Mouse (Mus musculus): Measurements from ENCODE around the gene Fbxo42. TPM values are rescaled to one million over a fixed set of nuclear protein-coding genes. Genes with fewer than 3 reads are reported as not detected.
"Not testable (repeated sequence)": the region's sequence is repeated elsewhere in the genome, so short reads cannot be mapped to it uniquely, and the experiment has no call there.

Fbxo42 gene
- polyA plus RNA-seq, 1 experiment from 2014 or later: 22.5 TPM

- not testable (repeated sequence) for H3K27me3 ChIP-seq; H3K27ac ChIP-seq; H3K9ac ChIP-seq; ATAC-seq (ENCODE audit: borderline replicate concordance, extremely low read depth, low FRiP score, low TSS enrichment); H3K9me3 ChIP-seq; H3K36me3 ChIP-seq
- 47% methylated on average over 3 of the region's 3 CpGs for WGBS
- Histone ChIP-seq H3K4me3 (peak overlapping the region; percentile 77; the same call in 1 of the 2 replicates), H3K4me1 (peaks cover 49% of the 10 kb centered on the region), H3K4me2 (peak overlapping the region; percentile 69)
Observed at GRCm38 (mm10) chr4:141137740-141138139, 10.0 kb upstream of the Fbxo42 start.

DNA sequence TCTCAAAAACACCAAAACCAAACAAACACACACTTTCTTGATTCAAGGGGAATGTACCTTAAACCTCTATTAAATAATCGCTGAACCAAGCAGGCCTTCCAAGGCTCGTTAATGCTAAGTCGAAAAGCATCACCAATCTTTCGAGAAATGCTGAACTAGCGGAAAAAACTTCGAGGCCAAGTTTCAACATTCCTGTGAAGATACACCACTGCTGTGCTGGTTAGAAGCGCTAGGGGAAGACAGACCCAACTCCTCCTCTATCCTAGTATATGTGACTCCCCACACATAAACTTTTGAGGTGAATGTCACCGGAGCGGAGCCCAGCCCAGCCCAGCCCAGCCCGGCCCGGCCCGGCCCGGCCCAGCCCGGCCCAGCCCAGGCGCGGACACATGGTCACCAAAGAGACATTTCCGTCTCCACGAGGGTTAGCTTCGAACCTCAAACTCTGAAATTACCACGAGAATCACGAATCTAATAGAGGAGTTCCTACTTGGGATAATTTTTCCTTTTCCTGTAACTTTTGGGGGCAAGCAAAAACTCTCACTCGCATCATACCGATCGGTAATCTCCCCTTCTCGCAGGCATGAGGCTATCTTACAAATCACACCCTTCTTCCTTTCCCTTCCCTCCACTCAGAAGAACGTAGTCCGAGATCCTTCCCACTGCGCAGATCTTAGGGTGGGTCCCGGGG lies 9.1 kb upstream of the Fbxo42 start:
- peak overlapping the region; percentile 82 for H3K9ac ChIP-seq
- peak overlapping the region; percentile 96 for H3K27ac ChIP-seq
- H3K36me3 ChIP-seq: no peaks in the 10 kb centered on the region
- under 1% methylated on average over 29 of the region's 29 CpGs for WGBS
- H3K4me3 ChIP-seq: peak overlapping the region; percentile 77
- peaks cover 43% of the 10 kb centered on the region for H3K4me1 ChIP-seq
- H3K4me2 ChIP-seq: peak overlapping the region; percentile 69
- ATAC-seq (ENCODE audit: borderline replicate concordance, extremely low read depth, low FRiP score, low TSS enrichment): no peak
- H3K27me3 ChIP-seq: no peaks in the 10 kb centered on the region
- no peaks in the 10 kb centered on the region for H3K9me3 ChIP-seq

DNA sequence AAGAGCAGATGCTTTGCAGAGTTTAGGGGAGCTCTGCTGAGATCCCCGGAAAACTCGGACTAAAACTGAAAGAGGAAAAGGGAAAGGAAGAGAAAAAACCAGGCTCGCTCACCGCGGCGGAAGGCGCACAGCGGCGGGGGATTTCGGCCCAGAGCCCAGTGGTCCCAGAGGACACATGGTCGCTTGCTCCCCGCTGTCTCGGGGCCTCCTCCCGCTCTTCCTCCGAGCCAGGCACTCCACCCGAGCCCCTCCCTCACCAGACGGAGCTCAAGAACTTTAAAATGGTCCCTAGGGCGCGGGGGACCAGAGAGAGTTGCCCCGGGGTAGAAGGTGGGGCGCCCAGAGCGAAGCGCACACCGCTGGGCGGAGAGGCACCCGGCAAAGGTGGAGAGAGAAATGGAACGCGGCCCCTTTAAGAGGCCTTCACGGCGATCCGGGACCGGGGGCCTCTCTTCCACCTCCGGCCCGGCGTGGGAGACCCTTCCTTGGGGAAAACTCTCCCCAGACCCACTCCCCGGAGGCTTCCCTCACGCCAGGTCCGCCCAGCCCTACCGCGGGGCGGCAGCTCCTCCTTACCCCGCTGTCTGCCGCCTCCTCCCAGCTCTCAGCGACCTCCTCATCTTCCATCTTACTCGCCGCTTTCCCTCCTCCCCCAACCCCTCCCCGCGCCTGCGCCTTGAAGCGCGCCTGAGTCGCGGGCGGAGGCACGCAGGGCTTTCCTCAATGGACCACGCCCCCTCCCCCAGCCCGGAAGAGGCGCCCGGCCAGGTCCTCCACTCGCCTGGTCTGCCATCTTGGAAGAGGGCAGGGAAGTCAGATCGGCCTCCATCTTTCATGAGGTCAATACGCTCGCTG lies 8.4 kb upstream of the Fbxo42 start, which contains the start of gene Szrd1:
Gene Szrd1 (minus strand): TSS at position 660 of the 855 bp plus-strand sequence.
- peak; percentile 94 for ATAC-seq (ENCODE audit: borderline replicate concordance, extremely low read depth, low FRiP score, low TSS enrichment)
- H3K36me3 ChIP-seq: no peaks in the 10 kb centered on the region
- 1% methylated on average over 61 of the region's 63 CpGs for WGBS
- H3K27me3 ChIP-seq: no peaks in the 10 kb centered on the region
- H3K9ac ChIP-seq: peak within 1 kb of the TSS; percentile 82
- H3K4me3 ChIP-seq: peak within 1 kb of the TSS; percentile 77
- peak within 1 kb of the TSS; percentile 96 for H3K27ac ChIP-seq
- peak within 1 kb of the TSS; percentile 69 for H3K4me2 ChIP-seq
- peaks cover 37% of the 10 kb centered on the region for H3K4me1 ChIP-seq
- H3K9me3 ChIP-seq: no peaks in the 10 kb centered on the region

GRCm38 (mm10) chr4:141140354-141140753 lies 7.4 kb upstream of the Fbxo42 start:
- 80% methylated on average over 9 of the region's 9 CpGs for WGBS
- H3K4me2 ChIP-seq; H3K9ac ChIP-seq; H3K27ac ChIP-seq; H3K4me3 ChIP-seq; ATAC-seq (ENCODE audit: borderline replicate concordance, extremely low read depth, low FRiP score, low TSS enrichment); H3K9me3 ChIP-seq; H3K27me3 ChIP-seq; H3K36me3 ChIP-seq: not testable (repeated sequence)
- H3K4me1 ChIP-seq: peaks cover 27% of the 10 kb centered on the region

GRCm38 (mm10) chr4:141140967-141141366 lies 6.7 kb upstream of the Fbxo42 start:
- Histone ChIP-seq H3K4me3 (no peak overlapping the region), H3K36me3 (no peaks in the 10 kb centered on the region), H3K4me2 (no peak overlapping the region), H3K9me3 (no peaks in the 10 kb centered on the region), H3K27me3 (no peaks in the 10 kb centered on the region), H3K4me1 (peaks cover 23% of the 10 kb centered on the region), H3K9ac (no peak overlapping the region), H3K27ac (no peak overlapping the region)
- WGBS: 85% methylated on average over 6 of the region's 6 CpGs
- no peak for ATAC-seq (ENCODE audit: borderline replicate concordance, extremely low read depth, low FRiP score, low TSS enrichment)

- Histone ChIP-seq H3K9me3 (no peaks in the 10 kb centered on the region), H3K4me2 (peak overlapping the region; percentile 28), H3K9ac (0 out of 2 replicates have a peak overlapping the region, but pooled peaks have one; percentile 10), H3K4me3 (no peak overlapping the region), H3K27me3 (no peaks in the 10 kb centered on the region), H3K4me1 (peaks cover 19% of the 10 kb centered on the region), H3K36me3 (no peaks in the 10 kb centered on the region), H3K27ac (0 out of 2 replicates have a peak overlapping the region, but pooled peaks have one; percentile 5)
- WGBS: 27% methylated on average over 9 of the region's 9 CpGs
- ATAC-seq (ENCODE audit: borderline replicate concordance, extremely low read depth, low FRiP score, low TSS enrichment): no peak
Observed at GRCm38 (mm10) chr4:141142285-141142811, 5.4 kb upstream of the Fbxo42 start.

- peaks cover 20% of the 10 kb centered on the region for H3K4me1 ChIP-seq
- ATAC-seq (ENCODE audit: borderline replicate concordance, extremely low read depth, low FRiP score, low TSS enrichment); H3K36me3 ChIP-seq; H3K4me2 ChIP-seq; H3K9me3 ChIP-seq; H3K27ac ChIP-seq; H3K4me3 ChIP-seq; H3K9ac ChIP-seq; H3K27me3 ChIP-seq: not testable (repeated sequence)
- WGBS: 86% methylated on average over 12 of the region's 16 CpGs
Observed at GRCm38 (mm10) chr4:141145124-141145523, 2.6 kb upstream of the Fbxo42 start.

- H3K9me3 ChIP-seq: no peaks in the 10 kb centered on the region
- H3K4me1 ChIP-seq: peaks cover 20% of the 10 kb centered on the region
- H3K4me2 ChIP-seq: peak overlapping the region; percentile 79; the same call in 1 of the 2 replicates
- no peak overlapping the region; the same call in 1 of the 2 replicates for H3K27ac ChIP-seq
- no peak for ATAC-seq (ENCODE audit: borderline replicate concordance, extremely low read depth, low FRiP score, low TSS enrichment)
- peak overlapping the region; percentile 72; the same call in 1 of the 2 replicates for H3K9ac ChIP-seq
- no peaks in the 10 kb centered on the region for H3K36me3 ChIP-seq
- no peaks in the 10 kb centered on the region for H3K27me3 ChIP-seq
- WGBS: 90% methylated on average over 6 of the region's 6 CpGs
- H3K4me3 ChIP-seq: no peak overlapping the region
Observed at GRCm38 (mm10) chr4:141146491-141147033, 1.2 kb upstream of the Fbxo42 start.

DNA sequence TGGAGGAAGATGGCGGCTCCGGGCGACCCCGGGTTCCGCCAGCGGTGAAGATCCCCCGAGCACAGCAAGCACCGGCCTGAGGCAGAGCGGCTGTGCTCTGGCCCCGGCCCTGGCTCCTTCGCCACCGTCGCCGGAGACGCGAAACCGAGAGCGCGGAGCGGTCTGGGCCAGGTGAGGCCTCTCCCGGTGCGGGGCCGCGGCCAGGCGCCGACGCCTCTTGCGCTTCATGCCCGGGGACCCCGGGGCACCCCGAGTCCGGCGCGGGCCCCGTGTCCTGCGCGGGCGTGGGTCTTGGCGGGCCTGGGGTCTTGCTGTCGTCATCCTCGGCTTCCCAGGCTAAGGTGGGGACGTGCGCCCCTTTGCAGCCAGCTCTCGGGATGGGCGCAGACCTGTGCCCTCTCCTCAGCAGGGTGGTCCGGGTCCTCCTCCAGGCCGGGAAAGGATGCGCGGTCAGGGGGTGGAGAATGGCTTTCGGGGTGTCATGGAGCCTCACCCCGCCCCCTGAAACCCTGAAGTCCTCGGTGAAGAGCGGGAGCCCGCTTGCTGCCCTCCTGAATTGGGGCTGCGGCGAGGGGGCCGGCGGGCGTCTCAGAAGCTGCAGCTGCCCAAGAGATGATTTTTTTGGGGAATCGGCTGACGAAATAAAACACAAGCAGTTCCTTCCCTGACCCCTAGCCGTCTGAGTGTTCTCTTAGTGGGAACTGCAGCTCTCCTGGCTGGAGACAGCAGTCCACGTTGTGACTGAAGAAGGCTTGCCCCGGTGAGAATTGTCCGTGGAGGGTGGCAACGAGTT lies 492 bp downstream of the Fbxo42 start:
- peak overlapping the region; percentile 79 for H3K4me2 ChIP-seq
- peaks cover 20% of the 10 kb centered on the region for H3K4me1 ChIP-seq
- no peaks in the 10 kb centered on the region for H3K9me3 ChIP-seq
- H3K27ac ChIP-seq: peak overlapping the region; percentile 61
- H3K4me3 ChIP-seq: peak overlapping the region; percentile 83
- H3K27me3 ChIP-seq: no peaks in the 10 kb centered on the region
- peak overlapping the region; percentile 96 for H3K9ac ChIP-seq
- peak; percentile 54 for ATAC-seq (ENCODE audit: borderline replicate concordance, extremely low read depth, low FRiP score, low TSS enrichment)
- under 1% methylated on average over 66 of the region's 66 CpGs for WGBS
- no peaks in the 10 kb centered on the region for H3K36me3 ChIP-seq

GRCm38 (mm10) chr4:141149116-141149515 lies 1.4 kb downstream of the Fbxo42 start:
- ATAC-seq (ENCODE audit: borderline replicate concordance, extremely low read depth, low FRiP score, low TSS enrichment): no peak
- H3K4me3 ChIP-seq: peak overlapping the region; percentile 83
- H3K36me3 ChIP-seq: no peaks in the 10 kb centered on the region
- H3K4me1 ChIP-seq: peaks cover 20% of the 10 kb centered on the region
- no peaks in the 10 kb centered on the region for H3K9me3 ChIP-seq
- H3K9ac ChIP-seq: peak overlapping the region; percentile 96
- H3K4me2 ChIP-seq: peak overlapping the region; percentile 79
- no peak overlapping the region for H3K27ac ChIP-seq
- WGBS: 22% methylated on average over 7 of the region's 7 CpGs
- no peaks in the 10 kb centered on the region for H3K27me3 ChIP-seq

DNA sequence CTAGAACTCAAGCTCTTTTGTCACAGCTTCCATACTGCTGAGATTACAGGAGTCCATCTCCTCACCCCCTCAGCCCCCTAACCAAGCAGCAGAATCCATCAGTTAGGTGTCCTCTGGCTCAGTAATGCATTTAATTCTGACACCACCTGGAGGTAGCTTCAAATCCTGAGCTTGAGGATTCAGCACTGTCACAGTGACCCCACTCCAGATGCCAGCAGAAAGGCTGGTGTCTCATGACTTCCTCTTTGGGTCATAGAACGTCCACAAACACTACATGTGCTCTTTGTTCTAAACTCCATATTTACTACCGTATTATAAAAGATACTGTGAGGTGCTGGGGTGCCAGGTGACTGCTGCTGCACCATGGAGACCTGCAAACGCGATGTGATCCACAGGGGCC lies 9.8 kb downstream of the Fbxo42 start:
- H3K4me3 ChIP-seq: no peak overlapping the region

More for the DNA sequence above, 9.8 kb downstream of the Fbxo42 start:
- H3K4me1 ChIP-seq: peaks cover 9% of the 10 kb centered on the region; the same call in 1 of the 2 replicates
- WGBS: 63% methylated on average over 4 of the region's 4 CpGs
- H3K27me3 ChIP-seq: no peaks in the 10 kb centered on the region
- H3K4me2 ChIP-seq: no peak overlapping the region
- H3K9ac ChIP-seq: no peak overlapping the region
- H3K27ac ChIP-seq: no peak overlapping the region
- no peak for ATAC-seq (ENCODE audit: borderline replicate concordance, extremely low read depth, low FRiP score, low TSS enrichment)
- H3K36me3 ChIP-seq: no peaks in the 10 kb centered on the region
- H3K9me3 ChIP-seq: no peaks in the 10 kb centered on the region
